In the genomic region with DNA sequence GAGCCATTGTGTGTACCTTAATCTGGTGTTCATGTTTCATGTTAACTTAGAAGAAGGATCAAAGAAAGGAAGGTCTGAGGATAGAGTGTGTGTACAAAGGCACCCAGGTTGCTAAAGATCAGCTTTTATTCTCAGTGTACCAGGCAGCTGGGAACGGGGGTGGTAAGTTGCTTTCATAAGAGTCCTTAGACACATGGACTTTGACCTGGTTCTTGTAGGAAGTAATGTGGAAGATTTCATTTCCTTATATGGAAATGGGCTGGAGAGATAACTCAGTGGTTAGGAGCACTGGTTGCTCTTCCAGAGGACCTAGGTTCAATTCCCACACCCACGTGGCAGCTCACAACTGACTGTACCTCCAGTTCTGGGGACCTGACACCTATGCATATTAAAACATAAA, we compare ENCODE assay signal across 26 mouse cellular contexts. TPM values are rescaled to one million over a fixed set of nuclear protein-coding genes. Genes with fewer than 3 reads are reported as not detected.
DNase-seq lines count a peak whose midpoint lies in the region; ATAC-seq and TF ChIP-seq lines count a peak whose summit lies in the region.
"Had no signal": no experiment of that assay in that cellular context is flagged by ENCODE, and none has a peak within 500 bp of the region (broad histone marks: within the 10 kb centered on the region; RNA-seq: fewer than 3 reads in every experiment).

No protein-coding gene starts in this region.

- DNase-seq in liver, adult 2 months (ENCODE audit: extremely low read depth, low read depth, low spot score), result peak; percentile 31
- DNase-seq in liver, postnatal 0 days, result no peak
- DNase-seq in fat pad, adult 2 months (ENCODE audit: extremely low read depth, low read depth, low spot score), result peak; percentile 52
- peak; percentile 15 for DNase-seq in yolk sac, embryonic 10.5 days (ENCODE audit: low spot score)
- no peak for DNase-seq in cerebellum, adult 9-11 months
- DNase-seq: adrenal gland, adult 8-10 months; B cell, adult 2 months; cerebellum, adult 9-10 months; forebrain, postnatal 0 days; gastrocnemius, postnatal 10 days; heart, postnatal 10 days; layer of hippocampus, adult 9-11 months; midbrain, embryonic 14.5 days; retina, postnatal 1 day; right cerebral cortex, postnatal 25 days; spleen, adult 18-20 months had no signal

- no peak overlapping the region for H3K4me3 ChIP-seq in liver, adult 2 months (ENCODE audit: insufficient read depth, low read depth, low read length)
- H3K4me3 ChIP-seq in liver, postnatal 0 days (ENCODE audit: low read depth, low read length), result no peak overlapping the region
- H3K4me3 ChIP-seq in intestine, postnatal 0 days (ENCODE audit: low read depth, low read length), result no peak overlapping the region
- H3K4me3 ChIP-seq: embryonic facial prominence, embryonic 13.5 days; heart, embryonic 13.5 days; limb, embryonic 10.5 days; limb, embryonic 15.5 days had no signal

- H3K4me2 ChIP-seq in liver, postnatal 0 days (ENCODE audit: low read depth, low read length), result no peak overlapping the region
- no peak overlapping the region for H3K4me2 ChIP-seq in intestine, postnatal 0 days (replicated peaks; ENCODE audit: low read depth)
- H3K4me2 ChIP-seq: embryonic facial prominence, embryonic 13.5 days; heart, embryonic 13.5 days; hindbrain, embryonic 14.5 days; limb, embryonic 15.5 days had no signal

- H3K27me3 ChIP-seq in liver, adult 2 months (ENCODE audit: control insufficient read depth, insufficient read depth, low read length), result no peaks in the 10 kb centered on the region
- H3K27me3 ChIP-seq in liver, postnatal 0 days (ENCODE audit: insufficient read depth, low read length), result no peaks in the 10 kb centered on the region
- no peaks in the 10 kb centered on the region for H3K27me3 ChIP-seq in intestine, postnatal 0 days (replicated peaks; ENCODE audit: control insufficient read depth, insufficient read depth, low read length)
- H3K27me3 ChIP-seq: embryonic facial prominence, embryonic 13.5 days; heart, embryonic 13.5 days; limb, embryonic 15.5 days had no signal

- H3K4me1 ChIP-seq in liver, adult 2 months (ENCODE audit: control insufficient read depth, insufficient read depth, low read length), result no peaks in the 10 kb centered on the region
- no peaks in the 10 kb centered on the region for H3K4me1 ChIP-seq in liver, postnatal 0 days (ENCODE audit: insufficient read depth)
- no peaks in the 10 kb centered on the region for H3K4me1 ChIP-seq in intestine, postnatal 0 days (replicated peaks; ENCODE audit: control insufficient read depth, insufficient read depth, low read length)
- H3K4me1 ChIP-seq: embryonic facial prominence, embryonic 13.5 days; limb, embryonic 10.5 days; limb, embryonic 15.5 days had no signal

- no peak for TF ChIP-seq EP300 in liver, postnatal 0 days (IDR thresholded peaks at IDR 0.05; ENCODE audit: low read depth)

- TF ChIP-seq CTCF in liver, adult 2 months (IDR thresholded peaks at IDR 0.05; ENCODE audit: low read depth, low read length), result no peak
- TF ChIP-seq CTCF in liver, postnatal 0 days (IDR thresholded peaks at IDR 0.05; ENCODE audit: low read depth), result no peak
- TF ChIP-seq CTCF in intestine, postnatal 0 days (IDR thresholded peaks at IDR 0.05; ENCODE audit: low read depth), result no peak

- 64% methylated on average over 2 of the region's 2 CpGs for WGBS in liver, adult 2 months
- WGBS in liver, postnatal 0 days (ENCODE audit: insufficient replicate concordance), result 60% methylated on average over 2 of the region's 2 CpGs
- 31% methylated on average over 2 of the region's 2 CpGs for WGBS in intestine, postnatal 0 days

- peaks cover 68% of the 10 kb centered on the region for H3K36me3 ChIP-seq in liver, adult 2 months (ENCODE audit: control insufficient read depth, insufficient read depth, low read length)
- H3K36me3 ChIP-seq in liver, postnatal 0 days (replicated peaks; ENCODE audit: insufficient read depth, low read length), result peaks cover 73% of the 10 kb centered on the region
- peaks cover 48% of the 10 kb centered on the region for H3K36me3 ChIP-seq in intestine, postnatal 0 days (ENCODE audit: control insufficient read depth, insufficient read depth)

- no peaks in the 10 kb centered on the region for H3K9me3 ChIP-seq in liver, postnatal 0 days (ENCODE audit: low read length)
- no peaks in the 10 kb centered on the region for H3K9me3 ChIP-seq in intestine, postnatal 0 days (ENCODE audit: control insufficient read depth)
- H3K9me3 ChIP-seq: embryonic facial prominence, embryonic 13.5 days; heart, embryonic 13.5 days; limb, embryonic 10.5 days; limb, embryonic 15.5 days had no signal

- H3K79me2 ChIP-seq in liver, adult 2 months (ENCODE audit: control insufficient read depth, insufficient read depth, low read length), result peaks cover 3% of the 10 kb centered on the region; the same call in 1 of the 2 replicates

- H3K9ac ChIP-seq in liver, adult 2 months (ENCODE audit: low read depth, low read length), result no peak overlapping the region
- H3K9ac ChIP-seq in liver, postnatal 0 days (replicated peaks), result no peak overlapping the region
- H3K9ac ChIP-seq in intestine, postnatal 0 days (ENCODE audit: low read depth, low read length), result no peak overlapping the region
- H3K9ac ChIP-seq: embryonic facial prominence, embryonic 13.5 days; forebrain, postnatal 0 days; heart, embryonic 13.5 days; hindbrain, embryonic 14.5 days; limb, embryonic 15.5 days; liver, embryonic 14.5 days had no signal

- H3K27ac ChIP-seq in liver, adult 2 months (replicated peaks; ENCODE audit: insufficient read depth, low read depth, low read length), result no peak overlapping the region
- no peak overlapping the region for H3K27ac ChIP-seq in liver, postnatal 0 days (ENCODE audit: low read depth)
- peak overlapping the region; percentile 80; the same call in 1 of the 2 replicates for H3K27ac ChIP-seq in intestine, postnatal 0 days (ENCODE audit: low read depth, low read length)
- H3K27ac ChIP-seq: embryonic facial prominence, embryonic 13.5 days; heart, embryonic 13.5 days; hindbrain, embryonic 14.5 days; kidney, postnatal 0 days; limb, embryonic 10.5 days; limb, embryonic 15.5 days; liver, embryonic 14.5 days; macrophage had no signal

- ATAC-seq in liver, postnatal 0 days, result no peak
- peak; percentile 66 for ATAC-seq in intestine, postnatal 0 days
- no peak for ATAC-seq in megakaryocyte-erythroid progenitor cell, adult 5-6 weeks (replicated peaks; ENCODE audit: low FRiP score, low TSS enrichment, poor library complexity, severe bottlenecking)
- ATAC-seq: forebrain, postnatal 0 days had no signal

- no peak for TF ChIP-seq POLR2A in liver, adult 2 months (IDR thresholded peaks at IDR 0.05; ENCODE audit: extremely low read depth, insufficient read depth, low read length)

RNA-seq across cellular contexts. Expression of a gene that starts 58.6 kb away (rescaled TPM):
- 34.2 TPM in 2 replicates for total RNA-seq in liver, adult 2 months (2014; rRNA removed)
- 18.1 and 20.4 TPM in 2 replicates for polyA plus RNA-seq in liver, adult 2 months (2012; rRNA removed)
- polyA plus RNA-seq in liver, postnatal 0 days (2015; fragmentation: Nextera tagmentation; extraction: Ambion mirVana), result 17.4 and 20.3 TPM in 2 replicates
- polyA plus RNA-seq in intestine, postnatal 0 days (2015; fragmentation: Nextera tagmentation; extraction: Ambion mirVana), result 32.5 and 35.8 TPM in 2 replicates
- total RNA-seq in megakaryocyte-erythroid progenitor cell, adult 5-6 weeks (2014; fragmentation: Nextera tagmentation), result 76.6 and 80.3 TPM in 2 replicates
- 93.4 and 118 TPM in 2 replicates for total RNA-seq in megakaryocyte-erythroid progenitor cell, adult 5-6 weeks (2017)

Comparison
In these comparisons a context has a peak if more than half of its experiments do, and no peak if none do; other contexts are left out.
1. DNase-seq: peak in liver, adult 2 months (single experiment), fat pad, adult 2 months (single experiment) and yolk sac, embryonic 10.5 days (single experiment); none in liver, postnatal 0 days (single experiment) and cerebellum, adult 9-11 months (single experiment).